Comparison of ENCODE assay signal across 9 mouse cellular contexts in genomic region chr11:95645397-95646153, GRCm38 (mm10). TPM values are rescaled to one million over a fixed set of nuclear protein-coding genes. Genes with fewer than 3 reads are reported as not detected.
DNase-seq lines count a peak whose midpoint lies in the region; ATAC-seq and TF ChIP-seq lines count a peak whose summit lies in the region.
"Had no signal": no experiment of that assay in that cellular context is flagged by ENCODE, and none has a peak within 500 bp of the region (broad histone marks: within the 10 kb centered on the region; RNA-seq: fewer than 3 reads in every experiment).

No protein-coding gene starts in this region.

- TF ChIP-seq EP300 in lung, postnatal 0 days (IDR thresholded peaks at IDR 0.05), result no peak

- no peaks in the 10 kb centered on the region for H3K36me3 ChIP-seq in kidney, embryonic 15.5 days
- H3K36me3 ChIP-seq in hindbrain, embryonic 15.5 days, result no peaks in the 10 kb centered on the region
- no peaks in the 10 kb centered on the region for H3K36me3 ChIP-seq in neural tube, embryonic 13.5 days
- H3K36me3 ChIP-seq in lung, postnatal 0 days (ENCODE audit: insufficient read depth, low read length), result no peaks in the 10 kb centered on the region

- no peak for TF ChIP-seq CTCF in lung, postnatal 0 days (IDR thresholded peaks at IDR 0.05)

- H3K9me3 ChIP-seq in kidney, embryonic 15.5 days (replicated peaks), result no peaks in the 10 kb centered on the region
- no peaks in the 10 kb centered on the region for H3K9me3 ChIP-seq in hindbrain, embryonic 15.5 days
- H3K9me3 ChIP-seq in neural tube, embryonic 13.5 days, result no peaks in the 10 kb centered on the region
- H3K9me3 ChIP-seq in lung, postnatal 0 days (ENCODE audit: low read length), result no peaks in the 10 kb centered on the region

- 2% methylated on average over 36 of the region's 36 CpGs for whole genome bisulfite sequencing in kidney, embryonic 15.5 days
- WGBS in hindbrain, embryonic 15.5 days, result 2% methylated on average over 36 of the region's 36 CpGs
- 2% methylated on average over 36 of the region's 36 CpGs for WGBS in neural tube, embryonic 13.5 days
- WGBS in lung, postnatal 0 days, result 7% methylated on average over 26 of the region's 36 CpGs

- 0 out of 2 replicates have a peak, but pooled peaks have one; percentile 24 for ATAC-seq in kidney, embryonic 15.5 days (replicated peaks; ENCODE audit: low FRiP score)
- ATAC-seq in hindbrain, embryonic 15.5 days (ENCODE audit: low FRiP score, low read depth), result no peak
- no peak; the same call in 1 of the 2 replicates for ATAC-seq in neural tube, embryonic 13.5 days (ENCODE audit: low read depth)
- no peak for ATAC-seq in monocyte, adult 5-6 weeks (replicated peaks; ENCODE audit: insufficient number of reproducible peaks, low FRiP score, low TSS enrichment, poor library complexity, severe bottlenecking)
- ATAC-seq in lung, postnatal 0 days, result no peak

- peak overlapping the region; percentile 57 for H3K4me2 ChIP-seq in kidney, embryonic 15.5 days
- H3K4me2 ChIP-seq in hindbrain, embryonic 15.5 days, result peak overlapping the region; percentile 39
- peak overlapping the region; percentile 38 for H3K4me2 ChIP-seq in neural tube, embryonic 13.5 days
- H3K4me2 ChIP-seq in lung, postnatal 0 days (replicated peaks; ENCODE audit: low read depth, low read length), result no peak overlapping the region

- H3K4me1 ChIP-seq in kidney, embryonic 15.5 days, result peaks cover 68% of the 10 kb centered on the region
- peaks cover 29% of the 10 kb centered on the region for H3K4me1 ChIP-seq in hindbrain, embryonic 15.5 days (replicated peaks)
- H3K4me1 ChIP-seq in neural tube, embryonic 13.5 days (replicated peaks), result peaks cover 51% of the 10 kb centered on the region
- H3K4me1 ChIP-seq in lung, postnatal 0 days (ENCODE audit: insufficient read depth, low read depth, low read length), result 0 out of 2 replicates have a peak, but pooled peaks cover 2% of the 10 kb centered on the region

- peaks cover 53% of the 10 kb centered on the region for H3K27me3 ChIP-seq in kidney, embryonic 15.5 days
- peaks cover 34% of the 10 kb centered on the region for H3K27me3 ChIP-seq in hindbrain, embryonic 15.5 days
- H3K27me3 ChIP-seq in neural tube, embryonic 13.5 days, result peaks cover 45% of the 10 kb centered on the region
- peaks cover 11% of the 10 kb centered on the region; the same call in 1 of the 2 replicates for H3K27me3 ChIP-seq in lung, postnatal 0 days (replicated peaks; ENCODE audit: insufficient read depth, low read length)

- peak overlapping the region; percentile 23; the same call in 1 of the 2 replicates for H3K9ac ChIP-seq in kidney, embryonic 15.5 days
- peak overlapping the region; percentile 11; the same call in 1 of the 2 replicates for H3K9ac ChIP-seq in hindbrain, embryonic 15.5 days
- 0 out of 2 replicates have a peak overlapping the region, but pooled peaks have one; percentile 31 for H3K9ac ChIP-seq in neural tube, embryonic 13.5 days
- no peak overlapping the region for H3K9ac ChIP-seq in lung, postnatal 0 days (replicated peaks; ENCODE audit: low read depth)

- no peak overlapping the region for H3K27ac ChIP-seq in kidney, embryonic 15.5 days
- H3K27ac ChIP-seq in hindbrain, embryonic 15.5 days (replicated peaks), result no peak overlapping the region
- no peak overlapping the region for H3K27ac ChIP-seq in neural tube, embryonic 13.5 days (replicated peaks)
- H3K27ac ChIP-seq in lung, postnatal 0 days (ENCODE audit: low read length), result no peak overlapping the region

- peak overlapping the region; percentile 28 for H3K4me3 ChIP-seq in kidney, embryonic 15.5 days (replicated peaks)
- 0 out of 2 replicates have a peak overlapping the region, but pooled peaks have one; percentile 4 for H3K4me3 ChIP-seq in hindbrain, embryonic 15.5 days
- no peak overlapping the region for H3K4me3 ChIP-seq in neural tube, embryonic 13.5 days
- no peak overlapping the region for H3K4me3 ChIP-seq in lung, postnatal 0 days (ENCODE audit: low read depth, low read length)

- DNase-seq in kidney, adult 18-20 months, result no peak
- DNase-seq in embryo, embryonic 10.5 days (ENCODE audit: low spot score), result peak; percentile 91
- no peak for DNase-seq in lung, postnatal 0 days (ENCODE audit: low spot score)
- DNase-seq in frontal cortex, postnatal 14 days (ENCODE audit: low spot score in 2 of 2), result no peak
- DNase-seq: cerebellum, adult 9-10 months had no signal

RNA-seq across cellular contexts. Expression of gene Phb, which starts 21.2 kb away (rescaled TPM):
- polyA plus RNA-seq in kidney, embryonic 15.5 days (2015; fragmentation: Nextera tagmentation; extraction: Ambion mirVana), result 270 and 290 TPM in 2 replicates
- 182 and 187 TPM in 2 replicates for polyA plus RNA-seq in hindbrain, embryonic 15.5 days (2015; fragmentation: Nextera tagmentation; extraction: Ambion mirVana)
- polyA plus RNA-seq in neural tube, embryonic 13.5 days (2015; fragmentation: Nextera tagmentation; extraction: Ambion mirVana), result 185 and 188 TPM in 2 replicates
- 31.8 to 48.7 TPM (median 44.4 TPM) in 3 replicates for total RNA-seq in monocyte, adult 5-6 weeks (2017)
- polyA plus RNA-seq in lung, postnatal 0 days (2015; fragmentation: Nextera tagmentation; extraction: Ambion mirVana), result 94.7 and 95.1 TPM in 2 replicates

RNA-seq across cellular contexts. Expression of gene Ngfr, which starts 58.0 kb away (rescaled TPM):
- polyA plus RNA-seq in kidney, embryonic 15.5 days (2015; fragmentation: Nextera tagmentation; extraction: Ambion mirVana), result 25.8 and 28.7 TPM in 2 replicates
- polyA plus RNA-seq in hindbrain, embryonic 15.5 days (2015; fragmentation: Nextera tagmentation; extraction: Ambion mirVana), result 42.8 and 44.9 TPM in 2 replicates
- polyA plus RNA-seq in neural tube, embryonic 13.5 days (2015; fragmentation: Nextera tagmentation; extraction: Ambion mirVana), result 97.1 and 121 TPM in 2 replicates
- total RNA-seq in monocyte, adult 5-6 weeks (2017), result 0.21 to 1.3 TPM (median 0.58 TPM) in 3 replicates
- polyA plus RNA-seq in lung, postnatal 0 days (2015; fragmentation: Nextera tagmentation; extraction: Ambion mirVana), result 0.43 and 0.50 TPM in 2 replicates

Comparison
In these comparisons a context has a peak if more than half of its experiments do, and no peak if none do; other contexts are left out.
1. H3K4me3 ChIP-seq: peak in kidney, embryonic 15.5 days (single experiment) and hindbrain, embryonic 15.5 days (single experiment); none in neural tube, embryonic 13.5 days (single experiment) and lung, postnatal 0 days (single experiment).
2. RNA of gene Ngfr, which starts 58.0 kb away (polyA plus RNA-seq): 97.1 to 121 TPM in neural tube, embryonic 13.5 days, 42.8 to 44.9 TPM in hindbrain, embryonic 15.5 days and 25.8 to 28.7 TPM in kidney, embryonic 15.5 days; 0.43 to 0.50 TPM in lung, postnatal 0 days; every median in the first group is over 10 times any median in the second.